Mouse (Mus musculus) small intestine, adult 2 months (tissue): ENCODE results near the gene Stk38. TPM values are rescaled to one million over a fixed set of nuclear protein-coding genes. Genes with fewer than 3 reads are reported as not detected.

Experiments
- H3K27ac ChIP-seq: fragments of 200-500 bp; 2 replicates; pipeline ENCODE4 v1.5.1; 2012; ENCODE audit warnings: low read depth, low read length, control low read depth, inconsistent platforms; ENCODE audit not compliant: insufficient read depth
- H3K27me3 ChIP-seq: fragments of 200-500 bp; 2 replicates; pipeline ENCODE4 v1.6.1; 2012; ENCODE audit warnings: mild to moderate bottlenecking, moderate library complexity, low read length, inconsistent platforms; ENCODE audit not compliant: control insufficient read depth, insufficient read depth
- H3K36me3 ChIP-seq: fragments of 200-500 bp; 2 replicates; pipeline ENCODE4 v1.6.1; 2012; ENCODE audit warnings: mild to moderate bottlenecking, low read length, control low read depth, inconsistent platforms; ENCODE audit not compliant: control insufficient read depth, insufficient read depth
- H3K4me1 ChIP-seq: fragments of 200-500 bp; 2 replicates; pipeline ENCODE4 v1.6.1; 2012; ENCODE audit warnings: low read length, inconsistent platforms, mixed read lengths; ENCODE audit not compliant: control insufficient read depth, insufficient read depth, insufficient read length
- H3K4me3 ChIP-seq: fragments of 200-500 bp; 2 replicates; pipeline ENCODE4 v1.5.1; 2012; ENCODE audit warnings: low read depth, mild to moderate bottlenecking, control low read depth, inconsistent platforms, low read length, moderate library complexity
- CTCF ChIP-seq: fragments of 200-500 bp; IDR thresholded peaks from 2 replicates; pipeline ENCODE4 v1.5.1; 2012; ENCODE audit warnings: low read depth, mild to moderate bottlenecking, control low read depth, inconsistent platforms, low read length, moderate library complexity, mixed read lengths; ENCODE audit not compliant: insufficient replicate concordance, insufficient read length; ENCODE audit errors: extremely low read depth
- POLR2A ChIP-seq: fragments of 200-500 bp; IDR thresholded peaks from 2 replicates; pipeline ENCODE4 v1.6.1; 2012; ENCODE audit warnings: low read depth, mild to moderate bottlenecking, control low read depth, inconsistent platforms, low read length, moderate library complexity
- WGBS: fragments of 180-500 bp; shearing (Covaris S2); methylation state at CpG from one replicate; pipeline ENCODE4 v1.1.7; 2018; 5-methylcytosine and 5-hydroxymethylcytosine counted together
- polyA plus RNA-seq: library from polyadenylated mRNA; depleted of rRNA; stranded (reverse); fragments of >200 nt; gene quantifications from 2 replicates; pipeline ENCODE4 v1.2.3, GENCODE M21; 2012

The Stk38 gene
- polyA plus RNA-seq, 1 experiment: 105 TPM

DNA sequence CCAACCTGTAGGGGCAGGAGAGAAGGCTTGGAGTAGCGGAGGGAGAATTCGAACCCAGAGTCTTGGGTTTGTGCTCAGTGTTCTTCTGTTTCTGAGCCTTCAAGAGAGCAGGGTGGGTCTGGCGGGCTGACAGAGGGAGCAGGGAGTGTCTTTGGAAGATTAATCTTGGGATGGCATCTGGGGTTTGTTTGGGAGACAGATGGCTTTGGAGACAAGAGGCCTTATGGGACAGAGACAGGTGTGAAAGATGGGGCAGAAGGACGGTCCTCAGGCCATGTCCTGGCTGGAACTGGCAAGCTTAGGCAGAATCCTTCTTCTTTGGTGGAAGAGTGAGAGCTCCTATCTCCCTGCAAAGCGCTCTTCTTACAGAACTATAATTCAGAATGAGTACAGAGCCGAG, 45.3 kb upstream of the Stk38 start:
- Histone ChIP-seq H3K4me1 (peaks cover 36% of the 10 kb centered on the region), H3K27me3 (no peaks in the 10 kb centered on the region), H3K4me3 (no peak overlapping the region), H3K36me3 (no peaks in the 10 kb centered on the region), H3K27ac (no peak overlapping the region; the same call in 1 of the 2 replicates)
- TF ChIP-seq POLR2A (no peak), CTCF (no peak)
- WGBS: 90% methylated on average over 6 of the region's 6 CpGs

DNA sequence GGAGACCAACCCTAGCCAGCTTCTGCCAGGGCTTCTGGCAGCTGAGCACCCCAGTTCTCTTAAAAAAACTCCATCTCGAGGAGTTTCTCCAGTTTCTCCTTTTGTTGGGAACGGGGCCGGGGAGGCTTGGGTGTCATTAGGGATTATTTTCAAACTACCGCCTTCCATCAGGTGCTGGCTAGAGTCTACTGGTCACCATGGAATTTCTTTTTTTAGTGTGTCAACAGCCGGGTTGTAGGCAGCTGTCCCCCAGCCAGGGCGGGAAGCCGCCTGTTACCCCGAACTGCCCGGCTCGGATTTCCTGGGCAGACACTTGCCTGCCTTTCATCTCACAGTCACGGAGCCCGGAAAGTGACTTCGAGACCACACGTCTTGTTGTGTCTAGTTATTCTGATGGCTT, 43.0 kb upstream of the Stk38 start:
- Histone ChIP-seq H3K4me1 (peaks cover 35% of the 10 kb centered on the region), H3K36me3 (no peaks in the 10 kb centered on the region), H3K4me3 (peak overlapping the region; percentile 31), H3K27ac (peak overlapping the region; percentile 80), H3K27me3 (no peaks in the 10 kb centered on the region)
- 16% methylated on average over 14 of the region's 14 CpGs for WGBS
- TF ChIP-seq POLR2A (no peak), CTCF (no peak)

DNA sequence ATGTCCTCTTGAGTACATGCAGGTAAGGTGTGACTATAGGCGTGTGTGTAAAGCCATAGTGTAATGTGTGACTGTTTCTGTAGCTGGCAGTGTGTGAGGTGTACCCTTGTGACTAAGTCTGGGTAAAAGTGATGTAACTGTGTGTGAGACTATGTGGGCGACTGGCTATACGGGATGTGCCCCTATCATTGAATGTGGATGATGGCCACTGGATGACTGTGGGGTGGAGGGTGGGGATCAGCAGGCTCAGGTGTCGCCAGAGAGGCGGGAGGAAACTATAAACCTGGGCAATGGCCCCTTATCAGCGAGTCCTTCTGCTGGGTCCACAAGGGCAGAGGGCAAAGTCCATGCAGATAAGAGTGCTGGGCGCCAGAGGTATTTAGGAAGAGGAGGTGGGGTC, 42.1 kb upstream of the Stk38 start:
- Histone ChIP-seq H3K27ac (peak overlapping the region; percentile 80), H3K4me1 (peaks cover 35% of the 10 kb centered on the region), H3K27me3 (no peaks in the 10 kb centered on the region), H3K36me3 (peaks cover 5% of the 10 kb centered on the region; the same call in 1 of the 2 replicates), H3K4me3 (no peak overlapping the region)
- WGBS: 28% methylated on average over 7 of the region's 7 CpGs
- no peak; the same call in 1 of the 2 replicates for TF ChIP-seq POLR2A
- TF ChIP-seq CTCF: no peak

DNA sequence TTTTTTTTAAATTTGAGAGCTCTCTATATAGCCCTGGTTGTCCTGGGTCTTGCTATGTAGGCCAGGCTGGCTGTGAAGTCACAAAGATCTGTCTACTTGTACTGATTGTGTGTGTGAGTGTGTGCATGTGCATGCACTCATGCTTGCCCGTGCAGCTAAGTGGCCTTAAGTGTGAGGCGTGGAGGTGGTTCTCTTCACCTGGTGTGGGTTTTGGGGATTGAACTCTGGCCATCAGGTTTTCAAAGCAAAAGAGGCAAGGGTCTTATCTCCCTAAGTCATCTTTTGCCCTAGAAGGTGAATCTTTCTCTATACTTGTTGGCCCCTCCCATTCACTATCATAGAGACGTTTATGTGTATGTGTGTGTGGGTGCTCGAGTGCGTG, 41.7 kb upstream of the Stk38 start:
- H3K4me3 ChIP-seq: no peak overlapping the region
- WGBS: 24% methylated on average over 5 of the region's 5 CpGs
- H3K36me3 ChIP-seq: peaks cover 6% of the 10 kb centered on the region
- H3K27ac ChIP-seq: peak overlapping the region; percentile 50
- H3K27me3 ChIP-seq: no peaks in the 10 kb centered on the region
- peaks cover 33% of the 10 kb centered on the region for H3K4me1 ChIP-seq
- TF ChIP-seq CTCF (no peak), POLR2A (no peak)

DNA sequence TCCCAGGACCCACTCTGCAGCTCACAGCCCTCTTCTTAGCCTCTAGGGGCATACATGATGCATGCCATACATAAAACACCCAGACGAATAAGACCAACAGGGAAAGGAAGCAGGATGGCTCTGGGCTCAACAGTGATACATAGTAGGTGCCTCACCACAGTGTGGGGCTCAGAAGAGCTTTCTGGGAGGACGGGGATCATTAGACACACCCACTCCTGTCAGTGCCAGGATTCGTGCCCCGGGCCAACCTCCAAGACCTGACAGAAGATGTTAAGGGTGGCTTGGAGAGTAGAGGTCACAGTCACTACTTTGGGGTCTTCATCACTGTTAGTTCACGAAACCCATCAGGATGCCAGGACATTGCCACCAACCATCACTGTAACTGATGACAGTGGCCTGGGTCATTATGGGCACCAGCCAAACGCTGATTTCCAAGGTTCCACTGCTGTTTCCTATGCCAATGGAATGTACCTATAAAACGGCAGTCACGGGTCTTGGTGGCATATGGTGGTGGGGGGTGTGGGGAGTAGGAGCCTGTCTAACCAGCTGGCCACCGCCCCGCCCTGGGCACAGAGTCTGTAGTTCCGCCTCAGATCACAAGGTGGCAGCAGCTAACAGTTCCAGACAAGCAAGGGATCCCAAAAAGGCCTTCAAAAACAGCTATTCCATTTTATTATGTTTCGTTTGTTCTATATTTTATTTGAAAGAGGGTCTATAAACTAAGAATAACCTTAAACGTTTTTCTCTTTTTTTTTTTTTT, 41.1 kb upstream of the Stk38 start:
- Histone ChIP-seq H3K27me3 (no peaks in the 10 kb centered on the region), H3K4me1 (peaks cover 28% of the 10 kb centered on the region), H3K36me3 (peaks cover 11% of the 10 kb centered on the region), H3K27ac (no peak overlapping the region), H3K4me3 (no peak overlapping the region)
- TF ChIP-seq POLR2A: no peak
- TF ChIP-seq CTCF: peak; percentile 81; the same call in 1 of the 2 replicates
- 10% methylated on average over 13 of the region's 13 CpGs for WGBS

DNA sequence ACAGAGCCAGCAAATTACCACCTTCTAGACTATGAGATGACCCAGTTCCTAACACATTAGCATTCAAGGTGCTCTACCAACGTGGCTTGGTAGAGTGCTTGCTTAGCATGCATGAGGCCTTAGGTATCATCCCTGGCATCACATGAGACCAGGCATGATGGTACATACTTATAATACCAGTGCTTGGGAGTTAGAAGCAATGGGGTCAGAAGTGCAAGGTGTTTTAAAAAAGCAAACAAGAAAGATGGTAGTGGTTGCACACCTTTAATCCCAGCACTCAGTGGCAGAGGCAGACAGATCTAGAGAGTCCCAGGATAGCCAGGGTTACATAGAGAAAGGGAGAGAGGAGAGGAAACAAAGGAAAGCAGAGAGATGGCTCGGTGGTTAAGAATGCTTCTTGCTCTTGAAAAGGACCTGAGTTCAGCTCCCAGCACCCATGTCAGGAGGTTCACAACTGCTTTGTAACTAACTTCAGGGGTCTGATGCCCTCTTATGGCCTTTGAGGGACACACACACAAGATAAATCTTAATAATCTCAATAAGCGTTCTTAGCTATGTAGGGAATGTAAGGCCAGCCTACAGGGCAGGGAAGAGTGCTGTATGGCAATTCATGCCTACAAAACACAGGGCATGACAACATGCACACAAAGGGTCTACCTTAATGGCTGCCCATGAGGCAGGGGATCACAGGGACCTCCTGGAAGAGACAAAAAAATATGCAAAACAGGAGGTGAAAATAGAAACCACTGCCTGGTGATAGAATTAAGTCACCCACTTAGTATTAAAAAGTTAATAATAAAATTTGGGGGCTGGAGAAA, 40.1 kb upstream of the Stk38 start:
- Histone ChIP-seq H3K27ac (no peak overlapping the region), H3K27me3 (no peaks in the 10 kb centered on the region), H3K4me3 (no peak overlapping the region), H3K4me1 (peaks cover 19% of the 10 kb centered on the region), H3K36me3 (peaks cover 19% of the 10 kb centered on the region)
- WGBS: 77% methylated on average over 3 of the region's 3 CpGs
- TF ChIP-seq POLR2A: no peak
- no peak for TF ChIP-seq CTCF

DNA sequence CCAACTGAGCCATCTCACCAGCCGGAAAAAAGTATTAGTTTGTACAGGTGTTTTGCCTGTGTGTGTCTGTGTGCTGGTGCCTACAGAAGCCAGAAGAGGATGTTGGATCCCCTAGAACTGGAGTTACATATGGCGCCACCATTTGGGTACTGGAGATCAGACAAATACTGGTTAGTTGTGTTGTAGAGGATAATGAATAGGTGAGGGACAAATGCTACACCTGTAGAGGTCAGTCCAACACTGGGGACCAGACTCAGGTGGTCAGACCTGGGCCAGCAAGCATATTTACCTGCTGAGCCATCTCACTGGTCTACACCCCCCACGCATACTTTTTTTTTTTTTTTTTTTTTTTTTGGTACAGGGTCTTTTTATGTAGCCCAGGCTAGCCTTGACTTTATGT, 39.1 kb upstream of the Stk38 start:
- Histone ChIP-seq H3K27ac (0 out of 2 replicates have a peak overlapping the region, but pooled peaks have one; percentile 13), H3K4me1 (peaks cover 17% of the 10 kb centered on the region), H3K4me3 (no peak overlapping the region), H3K36me3 (peaks cover 21% of the 10 kb centered on the region), H3K27me3 (no peaks in the 10 kb centered on the region)
- WGBS: 70% methylated on average over 3 of the region's 3 CpGs
- TF ChIP-seq CTCF (no peak), POLR2A (no peak)
